Mouse (Mus musculus): ENCODE measurements around the gene Gse1. TPM values are rescaled to one million over a fixed set of nuclear protein-coding genes. Genes with fewer than 3 reads are reported as not detected.

Gse1 gene
- polyA plus RNA-seq, 1 experiment = 55.9 TPM

- Histone ChIP-seq H3K4me3 (ENCODE audit: low read depth, low read length) (no peak overlapping the region), H3K4me1 (ENCODE audit: control insufficient read depth, insufficient read depth, insufficient read length, low read length) (peaks cover 79% of the 10 kb centered on the region), H3K27me3 (ENCODE audit: control insufficient read depth, insufficient read depth, low read length) (no peaks in the 10 kb centered on the region), H3K27ac (ENCODE audit: insufficient read depth, low read depth, low read length) (peak overlapping the region; percentile 51; the same call in 1 of the 2 replicates), H3K36me3 (ENCODE audit: control insufficient read depth, insufficient read depth, low read length) (no peaks in the 10 kb centered on the region)
- no peak for TF ChIP-seq CTCF (IDR thresholded peaks at IDR 0.05; ENCODE audit: extremely low read depth, insufficient read length, insufficient replicate concordance, low read depth, low read length)
- no peak for TF ChIP-seq POLR2A (IDR thresholded peaks at IDR 0.05; ENCODE audit: low read depth, low read length)
- 35% methylated on average over 7 of the region's 7 CpGs for WGBS
Observed at GRCm38 (mm10) chr8:120369956-120370355, 141.7 kb downstream of the Gse1 start.

- Histone ChIP-seq H3K27me3 (ENCODE audit: control insufficient read depth, insufficient read depth, low read length) (no peaks in the 10 kb centered on the region), H3K4me1 (ENCODE audit: control insufficient read depth, insufficient read depth, insufficient read length, low read length) (peaks cover 76% of the 10 kb centered on the region), H3K36me3 (ENCODE audit: control insufficient read depth, insufficient read depth, low read length) (no peaks in the 10 kb centered on the region), H3K27ac (ENCODE audit: insufficient read depth, low read depth, low read length) (peak overlapping the region; percentile 18; the same call in 1 of the 2 replicates), H3K4me3 (ENCODE audit: low read depth, low read length) (no peak overlapping the region)
- WGBS = 80% methylated on average over 4 of the region's 4 CpGs
- TF ChIP-seq POLR2A (IDR thresholded peaks at IDR 0.05; ENCODE audit: low read depth, low read length) (no peak), CTCF (IDR thresholded peaks at IDR 0.05; ENCODE audit: extremely low read depth, insufficient read length, insufficient replicate concordance, low read depth, low read length) (no peak)
Observed at GRCm38 (mm10) chr8:120370461-120370860, 142.2 kb downstream of the Gse1 start.

GRCm38 (mm10) chr8:120371146-120371545 is 142.9 kb downstream of the Gse1 start:
- WGBS = 81% methylated on average over 5 of the region's 5 CpGs
- Histone ChIP-seq H3K36me3 (ENCODE audit: control insufficient read depth, insufficient read depth, low read length) (no peaks in the 10 kb centered on the region), H3K4me3 (ENCODE audit: low read depth, low read length) (no peak overlapping the region), H3K4me1 (ENCODE audit: control insufficient read depth, insufficient read depth, insufficient read length, low read length) (peaks cover 72% of the 10 kb centered on the region), H3K27ac (ENCODE audit: insufficient read depth, low read depth, low read length) (no peak overlapping the region), H3K27me3 (ENCODE audit: control insufficient read depth, insufficient read depth, low read length) (no peaks in the 10 kb centered on the region)
- TF ChIP-seq CTCF (IDR thresholded peaks at IDR 0.05; ENCODE audit: extremely low read depth, insufficient read length, insufficient replicate concordance, low read depth, low read length) = no peak
- TF ChIP-seq POLR2A (IDR thresholded peaks at IDR 0.05; ENCODE audit: low read depth, low read length) = no peak

- H3K4me1 ChIP-seq (ENCODE audit: control insufficient read depth, insufficient read depth, insufficient read length, low read length) = peaks cover 65% of the 10 kb centered on the region
- no peak overlapping the region for H3K4me3 ChIP-seq (ENCODE audit: low read depth, low read length)
- H3K36me3 ChIP-seq (ENCODE audit: control insufficient read depth, insufficient read depth, low read length) = no peaks in the 10 kb centered on the region
- 53% methylated on average over 8 of the region's 8 CpGs for WGBS
- no peaks in the 10 kb centered on the region for H3K27me3 ChIP-seq (ENCODE audit: control insufficient read depth, insufficient read depth, low read length)
- no peak for TF ChIP-seq POLR2A (IDR thresholded peaks at IDR 0.05; ENCODE audit: low read depth, low read length)
- TF ChIP-seq CTCF (IDR thresholded peaks at IDR 0.05; ENCODE audit: extremely low read depth, insufficient read length, insufficient replicate concordance, low read depth, low read length) = no peak
- no peak overlapping the region for H3K27ac ChIP-seq (ENCODE audit: insufficient read depth, low read depth, low read length)
Observed at GRCm38 (mm10) chr8:120371725-120372457, 143.6 kb downstream of the Gse1 start.

- Histone ChIP-seq H3K27me3 (ENCODE audit: control insufficient read depth, insufficient read depth, low read length) (no peaks in the 10 kb centered on the region), H3K27ac (ENCODE audit: insufficient read depth, low read depth, low read length) (no peak overlapping the region), H3K4me3 (ENCODE audit: low read depth, low read length) (no peak overlapping the region), H3K4me1 (ENCODE audit: control insufficient read depth, insufficient read depth, insufficient read length, low read length) (peaks cover 62% of the 10 kb centered on the region), H3K36me3 (ENCODE audit: control insufficient read depth, insufficient read depth, low read length) (no peaks in the 10 kb centered on the region)
- 83% methylated on average over 6 of the region's 6 CpGs for WGBS
- TF ChIP-seq POLR2A (IDR thresholded peaks at IDR 0.05; ENCODE audit: low read depth, low read length) (no peak), CTCF (IDR thresholded peaks at IDR 0.05; ENCODE audit: extremely low read depth, insufficient read length, insufficient replicate concordance, low read depth, low read length) (no peak)
Observed at GRCm38 (mm10) chr8:120372684-120373083, 144.4 kb downstream of the Gse1 start.

- TF ChIP-seq POLR2A (IDR thresholded peaks at IDR 0.05; ENCODE audit: low read depth, low read length) = no peak
- TF ChIP-seq CTCF (IDR thresholded peaks at IDR 0.05; ENCODE audit: extremely low read depth, insufficient read length, insufficient replicate concordance, low read depth, low read length) = no peak
- Histone ChIP-seq H3K27me3 (ENCODE audit: control insufficient read depth, insufficient read depth, low read length) (no peaks in the 10 kb centered on the region), H3K4me1 (ENCODE audit: control insufficient read depth, insufficient read depth, insufficient read length, low read length) (peaks cover 57% of the 10 kb centered on the region), H3K36me3 (ENCODE audit: control insufficient read depth, insufficient read depth, low read length) (no peaks in the 10 kb centered on the region), H3K27ac (ENCODE audit: insufficient read depth, low read depth, low read length) (0 out of 2 replicates have a peak overlapping the region, but pooled peaks have one; percentile 18), H3K4me3 (ENCODE audit: low read depth, low read length) (no peak overlapping the region)
- WGBS = 32% methylated on average over 3 of the region's 3 CpGs
Observed at GRCm38 (mm10) chr8:120373621-120374020, 145.4 kb downstream of the Gse1 start.

- peaks cover 53% of the 10 kb centered on the region for H3K4me1 ChIP-seq (ENCODE audit: control insufficient read depth, insufficient read depth, insufficient read length, low read length)
- no peak overlapping the region for H3K4me3 ChIP-seq (ENCODE audit: low read depth, low read length)
- H3K36me3 ChIP-seq (ENCODE audit: control insufficient read depth, insufficient read depth, low read length) = no peaks in the 10 kb centered on the region
- peak overlapping the region; percentile 18; the same call in 1 of the 2 replicates for H3K27ac ChIP-seq (ENCODE audit: insufficient read depth, low read depth, low read length)
- no peaks in the 10 kb centered on the region for H3K27me3 ChIP-seq (ENCODE audit: control insufficient read depth, insufficient read depth, low read length)
- 37% methylated on average over 1 of the region's 1 CpGs for WGBS
- TF ChIP-seq CTCF (IDR thresholded peaks at IDR 0.05; ENCODE audit: extremely low read depth, insufficient read length, insufficient replicate concordance, low read depth, low read length) (no peak), POLR2A (IDR thresholded peaks at IDR 0.05; ENCODE audit: low read depth, low read length) (no peak)
Observed at GRCm38 (mm10) chr8:120374070-120374469, 145.8 kb downstream of the Gse1 start.
